Mouse (Mus musculus): ENCODE measurements around the gene Elovl2.

GRCm38 (mm10) chr13:41238035-41238804 lies 18.0 kb upstream of the Elovl2 start:
- no peak for TF ChIP-seq CTCF (IDR thresholded peaks at IDR 0.05; ENCODE audit: low read depth)
- TF ChIP-seq EP300 (IDR thresholded peaks at IDR 0.05; ENCODE audit: low read depth) = no peak
